In the genomic region with DNA sequence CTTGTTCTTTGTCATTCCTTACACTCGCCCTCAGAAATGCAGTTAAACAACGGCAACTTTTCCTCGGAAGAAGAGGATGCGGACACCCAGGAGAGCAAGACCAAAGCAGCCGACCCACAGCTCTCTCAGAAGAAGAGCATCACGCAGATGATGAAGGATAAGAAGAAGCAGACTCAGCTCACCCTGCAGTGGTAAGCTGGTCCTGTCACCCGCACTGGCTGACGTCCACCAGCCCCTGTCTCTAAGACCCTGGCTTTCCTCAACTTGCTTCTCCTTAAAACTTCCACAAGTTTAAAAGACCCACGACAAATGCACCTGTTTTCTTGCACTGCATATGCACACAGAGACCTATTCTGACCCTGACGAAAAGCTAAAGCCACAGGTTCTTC, we compare ENCODE assay signal across 8 mouse cellular contexts. TPM values are rescaled to one million over a fixed set of nuclear protein-coding genes. Genes with fewer than 3 reads are reported as not detected.
A peak's percentile ranks its signal among the peaks of the same experiment; 100 is the strongest.
DNase-seq lines count a peak whose midpoint lies in the region; ATAC-seq and TF ChIP-seq lines count a peak whose summit lies in the region.

No protein-coding gene starts in this region.

- peaks cover 33% of the 10 kb centered on the region for H3K27me3 ChIP-seq in heart, embryonic 10.5 days (ENCODE audit: insufficient read depth, poor library complexity, severe bottlenecking)
- H3K27me3 ChIP-seq in E14TG2a.4 (ENCODE audit: insufficient read depth, low read length): peaks cover 29% of the 10 kb centered on the region
- H3K27me3 ChIP-seq in forebrain, embryonic 15.5 days: peaks cover 12% of the 10 kb centered on the region
- peaks cover 20% of the 10 kb centered on the region for H3K27me3 ChIP-seq in liver, embryonic 14.5 days (ENCODE audit: control insufficient read depth, insufficient read depth, low read length)

- 4% methylated on average over 10 of the region's 10 CpGs for WGBS in heart, embryonic 10.5 days
- WGBS in forebrain, embryonic 15.5 days: 5% methylated on average over 10 of the region's 10 CpGs
- WGBS in liver, embryonic 14.5 days (ENCODE audit: insufficient replicate concordance): 8% methylated on average over 10 of the region's 10 CpGs

- peak overlapping the region; percentile 94 for H3K4me2 ChIP-seq in forebrain, embryonic 15.5 days (replicated peaks)
- H3K4me2 ChIP-seq in liver, embryonic 14.5 days (ENCODE audit: low read depth): peak overlapping the region; percentile 50

- H3K9me3 ChIP-seq in heart, embryonic 10.5 days: no peaks in the 10 kb centered on the region
- H3K9me3 ChIP-seq in E14TG2a.4 (ENCODE audit: low read length): no peaks in the 10 kb centered on the region
- no peaks in the 10 kb centered on the region for H3K9me3 ChIP-seq in forebrain, embryonic 15.5 days
- H3K9me3 ChIP-seq in liver, embryonic 14.5 days (ENCODE audit: control insufficient read depth, low read length): no peaks in the 10 kb centered on the region

- H3K4me1 ChIP-seq in heart, embryonic 10.5 days: peaks cover 6% of the 10 kb centered on the region
- H3K4me1 ChIP-seq in E14TG2a.4 (replicated peaks; ENCODE audit: low read depth, low read length): peaks cover 10% of the 10 kb centered on the region
- peaks cover 12% of the 10 kb centered on the region; the same call in 1 of the 2 replicates for H3K4me1 ChIP-seq in forebrain, embryonic 15.5 days
- H3K4me1 ChIP-seq in liver, embryonic 14.5 days (replicated peaks; ENCODE audit: control insufficient read depth in 2 of 2, insufficient read depth in 2 of 2, low read length in 1 of 2): no peaks in the 10 kb centered on the region

- DNase-seq in heart, embryonic 10.5 days (ENCODE audit: low spot score): no peak
- DNase-seq in heart, postnatal 4 days: no peak
- no peak for DNase-seq in liver, embryonic 14.5 days (ENCODE audit: low read depth in 3 of 3, low spot score in 3 of 3)
- DNase-seq in adrenal gland, adult 8-10 months: no peak
- no peak for DNase-seq in left cerebral cortex, postnatal 4 days
- DNase-seq in cerebellum, adult 11-12 months: no peak

- no peak overlapping the region for H3K27ac ChIP-seq in heart, embryonic 10.5 days
- H3K27ac ChIP-seq in forebrain, embryonic 15.5 days (replicated peaks): no peak overlapping the region
- no peak overlapping the region for H3K27ac ChIP-seq in liver, embryonic 14.5 days

- H3K4me3 ChIP-seq in heart, embryonic 10.5 days: peak overlapping the region; percentile 64
- peak overlapping the region; percentile 79 for H3K4me3 ChIP-seq in E14TG2a.4 (replicated peaks; ENCODE audit: low read length)
- peak overlapping the region; percentile 43 for H3K4me3 ChIP-seq in forebrain, embryonic 15.5 days
- H3K4me3 ChIP-seq in liver, embryonic 14.5 days (ENCODE audit: insufficient read depth in 1 of 2, low read depth in 2 of 2, low read length in 2 of 2): no peak overlapping the region

- ATAC-seq in forebrain, embryonic 15.5 days (replicated peaks): no peak
- no peak for ATAC-seq in liver, embryonic 14.5 days (ENCODE audit: insufficient read depth)

- no peak for TF ChIP-seq EP300 in liver, embryonic 14.5 days (IDR thresholded peaks at IDR 0.05; ENCODE audit: low read depth)

- H3K36me3 ChIP-seq in heart, embryonic 10.5 days: no peaks in the 10 kb centered on the region
- no peaks in the 10 kb centered on the region for H3K36me3 ChIP-seq in E14TG2a.4 (ENCODE audit: insufficient read depth, low read length)
- H3K36me3 ChIP-seq in forebrain, embryonic 15.5 days: no peaks in the 10 kb centered on the region
- no peaks in the 10 kb centered on the region for H3K36me3 ChIP-seq in liver, embryonic 14.5 days (replicated peaks; ENCODE audit: control insufficient read depth, insufficient read depth, low read depth)

- H3K9ac ChIP-seq in forebrain, embryonic 15.5 days (replicated peaks): no peak overlapping the region
- no peak overlapping the region for H3K9ac ChIP-seq in liver, embryonic 14.5 days (replicated peaks)

- TF ChIP-seq CTCF in E14TG2a.4 (conservative IDR thresholded peaks at IDR 0.05; ENCODE audit: low read length): no peak
- no peak for TF ChIP-seq CTCF in liver, embryonic 14.5 days (IDR thresholded peaks at IDR 0.05; ENCODE audit: low read depth)

- intact Hi-C loops in left cerebral cortex, postnatal 4 days (cut with DNase I): no loop called here

RNA-seq across cellular contexts. Expression of a gene that starts 0.7 kb away (rescaled TPM):
- 0.68 TPM in 1 of 2 replicates, not detected in the other for polyA plus RNA-seq in heart, embryonic 10.5 days (2016; fragmentation: Nextera tagmentation; extraction: Ambion mirVana)
- total RNA-seq in heart, postnatal 4 days (2021): not detected
- polyA plus RNA-seq in forebrain, embryonic 15.5 days (2015; fragmentation: Nextera tagmentation; extraction: Ambion mirVana): not detected in 2 replicates
- 0.01 and 0.02 TPM in 2 replicates for polyA plus RNA-seq in liver, embryonic 14.5 days (2012; rRNA removed)
- not detected in 2 replicates for polyA plus RNA-seq in liver, embryonic 14.5 days (2014; fragmentation: Nextera tagmentation; extraction: Ambion mirVana)
- not detected for total RNA-seq in adrenal gland, adult 8-10 months (2022)
- not detected for total RNA-seq in left cerebral cortex, postnatal 4 days (2021)

RNA-seq across cellular contexts. Expression of a gene that starts 47.0 kb away (rescaled TPM):
- polyA plus RNA-seq in heart, embryonic 10.5 days (2016; fragmentation: Nextera tagmentation; extraction: Ambion mirVana): not detected in 2 replicates
- not detected for total RNA-seq in heart, postnatal 4 days (2021)
- polyA plus RNA-seq in forebrain, embryonic 15.5 days (2015; fragmentation: Nextera tagmentation; extraction: Ambion mirVana): 0.08 TPM in 1 of 2 replicates, not detected in the other
- polyA plus RNA-seq in liver, embryonic 14.5 days (2012; rRNA removed): not detected in 2 replicates
- polyA plus RNA-seq in liver, embryonic 14.5 days (2014; fragmentation: Nextera tagmentation; extraction: Ambion mirVana): not detected in 2 replicates
- total RNA-seq in adrenal gland, adult 8-10 months (2022): not detected
- total RNA-seq in left cerebral cortex, postnatal 4 days (2021): not detected

Comparison
In these comparisons a context has a peak if more than half of its experiments do, and no peak if none do; other contexts are left out.
1. H3K4me3 ChIP-seq: peak in heart, embryonic 10.5 days (single experiment), E14TG2a.4 (single experiment) and forebrain, embryonic 15.5 days (single experiment); none in liver, embryonic 14.5 days (0 of 2).